Mouse (Mus musculus) thymus, postnatal 25 days (tissue): ENCODE data around the gene Psmg3.

Source experiments
- DNase-seq: peaks from one replicate; pipeline ENCODE4 v3.0.0; 2022

Gene Psmg3

DNA sequence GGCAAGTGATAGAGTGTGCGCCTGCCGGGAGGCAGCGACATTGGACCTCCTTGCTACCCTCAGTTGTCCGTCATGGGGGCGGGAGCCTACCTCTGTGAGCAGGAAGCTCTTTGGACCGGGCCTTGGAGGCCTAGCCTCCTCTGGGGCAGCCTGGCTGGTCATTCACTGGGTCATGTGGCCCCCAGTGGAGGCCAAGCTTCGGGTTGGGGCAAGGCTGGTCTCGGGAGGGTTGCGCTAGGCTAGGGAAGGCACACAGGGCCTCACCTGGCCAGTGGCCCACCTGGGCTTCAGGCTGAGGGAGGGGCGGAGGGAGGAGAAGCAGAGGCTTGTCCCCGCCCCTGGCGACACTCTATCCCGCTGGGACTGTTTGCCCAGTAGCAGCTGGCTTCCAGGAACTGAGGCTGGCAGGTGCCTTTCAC lies 12.7 kb downstream of the Psmg3 start:
- no peak for DNase-seq

DNA sequence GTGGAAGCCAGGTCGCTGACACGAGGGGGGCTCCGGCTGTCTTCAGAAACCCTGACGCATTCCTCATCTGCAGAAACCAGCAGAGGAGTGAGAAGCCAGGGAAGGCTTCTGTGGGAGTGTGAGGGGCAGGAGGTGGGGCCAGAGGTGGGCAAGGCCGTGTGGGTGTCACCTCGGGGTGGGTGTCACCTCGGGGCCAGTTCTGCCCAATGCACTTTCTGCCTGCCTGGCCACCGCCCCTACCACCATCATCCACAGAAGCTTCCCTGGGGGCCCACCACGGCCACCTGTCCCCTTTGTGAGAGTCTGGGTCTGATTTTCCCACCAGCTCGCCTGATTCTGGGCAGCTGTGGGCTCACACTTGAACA lies 13.6 kb downstream of the Psmg3 start:
- no peak for DNase-seq

DNA sequence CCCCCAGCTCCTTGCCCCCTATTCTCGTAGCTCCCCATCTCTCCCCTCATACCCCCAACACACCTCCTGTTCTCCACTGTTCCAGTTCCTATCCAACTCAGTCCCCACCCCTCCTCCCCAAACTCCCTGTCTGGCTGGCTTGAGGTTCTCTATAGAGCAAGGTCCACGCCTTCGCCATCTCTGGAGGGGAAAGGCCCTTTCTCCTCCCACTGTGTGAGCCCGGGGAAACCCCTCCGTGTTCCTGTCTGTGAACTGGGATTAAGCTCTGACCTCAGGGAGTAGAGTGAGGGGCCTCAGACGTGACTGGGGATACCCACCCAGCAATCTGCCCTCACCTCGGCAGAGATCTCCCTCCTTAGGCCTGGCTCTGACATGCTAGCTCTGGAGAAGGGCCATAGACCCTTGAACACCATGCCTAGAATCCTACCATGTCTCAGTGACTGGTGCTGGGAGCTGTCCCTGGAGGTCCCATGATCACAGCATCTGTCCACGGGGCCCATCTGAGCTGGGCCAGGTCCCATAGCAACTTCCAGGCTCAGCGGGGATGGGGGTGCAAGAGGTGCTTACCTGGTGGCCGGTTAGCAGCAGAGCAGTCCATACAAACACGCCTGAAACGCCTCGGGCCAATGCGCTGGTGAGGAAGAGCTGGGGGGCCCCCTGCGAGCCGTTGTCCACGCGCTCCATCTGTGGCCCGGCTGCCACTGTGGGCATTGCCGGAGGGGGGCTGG lies 14.1 kb downstream of the Psmg3 start:
- no peak for DNase-seq

DNA sequence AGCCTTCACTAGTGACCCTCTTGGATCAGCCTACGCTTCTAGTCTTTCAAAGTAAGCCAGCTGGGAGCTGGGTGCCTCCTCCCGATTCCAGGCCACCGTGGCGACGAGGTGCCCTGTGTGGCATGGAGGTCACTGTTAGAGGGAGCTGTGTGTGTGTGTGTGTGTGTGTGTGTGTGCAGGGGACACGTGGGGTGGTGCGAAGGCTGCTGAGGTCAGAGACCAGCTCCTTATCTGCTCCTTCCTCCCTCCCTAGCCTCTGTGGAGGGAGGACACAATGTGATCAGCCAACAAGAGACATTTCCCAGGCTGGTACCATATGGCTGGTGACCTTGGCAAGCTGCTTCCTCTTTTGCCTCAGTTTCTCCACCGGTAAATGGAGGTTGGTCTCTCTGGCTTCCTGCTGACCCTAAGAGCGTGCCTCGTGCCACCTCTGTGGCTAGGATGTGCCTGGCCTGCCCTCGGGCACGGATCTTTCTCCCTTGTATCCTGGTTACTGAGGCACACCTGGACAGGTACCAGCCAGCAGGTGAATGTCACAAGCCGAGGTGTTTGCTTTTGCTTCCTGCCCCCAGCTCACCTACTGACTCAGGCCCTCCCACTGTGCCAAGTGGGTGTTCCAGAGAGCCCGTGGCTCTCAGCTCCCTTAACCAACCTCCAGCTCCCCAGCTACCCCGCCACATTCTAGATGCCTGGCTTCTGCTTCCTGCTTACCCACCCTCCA lies 14.8 kb downstream of the Psmg3 start:
- DNase-seq: no peak

DNA sequence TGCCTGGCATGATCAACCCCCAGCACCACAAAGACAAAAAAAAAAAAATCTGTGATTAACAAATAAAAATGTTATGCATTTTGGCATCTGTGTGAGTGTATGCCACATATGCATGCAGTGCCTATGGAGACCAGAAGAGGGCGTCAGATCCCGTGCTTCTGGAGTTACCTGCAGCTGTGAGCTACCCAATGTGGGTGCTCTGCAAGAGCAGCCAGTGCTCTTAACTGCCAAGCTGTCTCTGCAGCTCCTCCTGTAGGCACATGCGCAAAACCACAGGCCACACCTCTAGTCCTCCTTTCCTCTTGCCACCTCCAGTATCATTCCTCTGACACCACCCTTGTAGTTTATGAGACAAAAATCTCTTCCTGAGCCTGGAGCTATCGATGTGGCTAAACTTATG lies 17.3 kb downstream of the Psmg3 start:
- no peak for DNase-seq

DNA sequence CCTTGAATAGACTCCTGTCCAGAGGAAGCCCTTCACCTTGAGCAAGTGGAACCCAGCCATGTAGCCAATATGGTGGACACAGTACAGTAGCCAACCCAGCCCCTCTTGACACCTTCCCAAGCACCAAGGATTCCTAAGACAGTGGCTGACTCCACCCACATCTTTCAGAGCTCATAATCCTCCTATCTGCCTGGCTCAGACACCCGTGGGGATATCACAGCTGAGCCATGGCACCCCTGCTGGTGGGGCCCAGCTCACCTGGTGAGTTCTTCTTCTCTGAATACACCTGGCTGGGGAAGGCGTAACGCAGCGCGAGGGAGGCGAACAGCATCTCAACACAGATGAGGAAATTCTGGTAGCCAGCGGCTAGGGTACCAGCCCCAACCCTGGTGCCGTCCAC lies 20.8 kb downstream of the Psmg3 start:
- no peak for DNase-seq

DNA sequence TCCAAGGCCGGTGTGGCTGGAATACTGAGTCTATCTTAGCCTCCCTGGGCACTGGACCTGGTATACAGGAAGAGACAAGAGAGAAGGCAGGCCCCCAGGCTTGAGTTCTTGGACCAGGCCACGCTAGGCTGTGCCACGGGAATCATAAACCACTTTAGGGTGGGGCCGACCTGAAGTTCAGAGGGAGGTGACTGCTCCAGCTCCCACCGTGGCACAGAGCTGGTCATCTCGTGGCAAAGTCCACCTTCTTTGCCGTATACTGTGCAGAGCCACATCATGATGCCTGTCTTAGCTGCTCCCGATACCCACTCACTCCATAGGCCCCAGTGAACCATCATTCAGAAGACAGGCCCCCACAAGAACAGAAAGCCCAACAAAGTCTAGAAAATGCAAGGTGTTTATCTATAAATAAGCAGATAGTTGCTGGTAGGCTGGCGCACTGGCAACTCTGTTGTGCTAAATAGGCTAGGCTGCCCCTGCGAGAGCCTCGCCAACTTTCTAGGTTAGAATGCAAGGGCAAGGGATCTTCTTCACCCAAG lies 22.0 kb downstream of the Psmg3 start:
- no peak for DNase-seq

DNA sequence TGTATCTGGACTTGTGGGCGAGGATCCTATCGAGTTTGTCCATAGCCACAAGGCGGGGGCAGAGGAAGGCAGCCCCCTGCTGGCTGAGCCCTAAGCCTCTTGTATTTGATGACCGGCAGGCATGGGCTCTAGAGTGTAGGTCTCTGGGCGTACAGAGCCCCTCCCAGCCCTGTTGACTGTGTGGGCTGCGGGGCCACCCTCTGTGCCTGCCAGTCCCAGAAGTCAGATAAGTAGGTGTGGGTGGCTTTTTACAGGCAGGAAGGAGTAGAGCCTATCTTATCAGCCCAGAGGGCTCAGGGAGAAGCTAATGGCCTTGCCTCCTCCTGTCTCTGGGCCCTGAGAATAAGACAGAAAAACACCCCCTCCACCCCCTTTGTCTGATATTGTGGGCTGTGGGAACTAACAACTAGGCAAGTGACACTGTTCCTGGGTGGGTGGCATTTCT lies 22.6 kb downstream of the Psmg3 start:
- no peak for DNase-seq

DNA sequence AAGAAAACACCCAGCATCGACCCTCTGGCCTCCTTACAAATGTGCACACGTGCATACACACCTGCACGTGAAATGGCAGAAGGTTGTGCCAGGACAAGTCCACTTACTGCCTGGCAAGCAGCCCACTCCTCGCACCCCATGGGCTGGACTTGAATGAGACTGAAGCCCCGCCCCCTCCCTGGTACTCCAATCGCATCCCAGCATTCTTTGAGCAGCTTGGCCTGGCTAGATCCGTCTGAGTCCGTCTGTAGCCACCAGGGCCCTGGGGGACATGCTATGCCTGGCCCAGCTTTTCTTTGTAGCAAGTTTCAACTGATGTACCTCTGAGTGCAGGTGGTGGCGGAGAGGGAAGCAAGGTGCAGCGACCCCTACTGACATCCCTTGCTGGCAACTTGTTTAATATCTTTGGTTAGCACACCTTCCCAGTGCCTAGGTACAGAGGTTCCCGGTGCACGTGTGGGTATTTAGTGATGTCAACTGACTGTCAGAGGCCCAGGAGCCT lies 23.0 kb downstream of the Psmg3 start:
- DNase-seq: peak; percentile 44

DNA sequence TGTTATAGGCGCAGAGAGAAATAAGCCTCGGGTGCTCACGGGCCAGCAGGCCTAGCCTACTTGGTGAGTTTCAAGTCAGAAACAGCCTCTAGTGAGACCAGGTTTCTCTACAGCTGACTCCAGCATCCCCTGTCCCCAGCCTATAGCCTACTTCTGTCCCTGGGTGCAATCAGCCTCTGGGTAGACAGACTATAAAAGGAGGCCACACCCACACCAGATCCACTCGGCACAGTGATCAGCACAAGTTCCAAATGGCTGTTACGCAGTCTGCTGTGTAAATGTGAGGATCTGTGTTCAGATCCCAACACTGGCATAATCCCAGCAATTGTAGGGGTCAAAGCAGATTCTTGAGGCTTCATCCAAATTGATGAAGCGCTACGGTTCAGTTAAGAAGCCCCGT lies 23.5 kb downstream of the Psmg3 start:
- DNase-seq: no peak

DNA sequence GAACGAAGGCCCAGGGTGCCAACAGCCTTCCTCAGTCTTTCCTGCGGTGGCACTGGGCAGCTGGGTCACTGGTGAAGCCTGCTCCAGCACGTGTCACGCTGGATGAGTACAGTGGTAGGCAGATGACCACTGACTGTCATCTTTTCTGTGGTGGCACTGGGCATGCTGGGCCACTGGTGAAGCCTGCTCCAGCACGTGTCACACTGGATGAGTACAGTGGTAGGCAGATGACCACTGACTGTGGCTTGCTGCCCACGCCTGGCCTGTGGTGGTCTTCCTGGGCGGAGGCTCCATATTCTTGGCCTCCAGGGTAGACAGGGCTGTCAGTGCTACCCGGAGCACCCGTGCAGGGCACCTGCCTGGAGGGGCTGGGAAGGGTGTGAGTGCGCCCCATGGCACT lies 24.8 kb downstream of the Psmg3 start:
- DNase-seq: no peak

DNA sequence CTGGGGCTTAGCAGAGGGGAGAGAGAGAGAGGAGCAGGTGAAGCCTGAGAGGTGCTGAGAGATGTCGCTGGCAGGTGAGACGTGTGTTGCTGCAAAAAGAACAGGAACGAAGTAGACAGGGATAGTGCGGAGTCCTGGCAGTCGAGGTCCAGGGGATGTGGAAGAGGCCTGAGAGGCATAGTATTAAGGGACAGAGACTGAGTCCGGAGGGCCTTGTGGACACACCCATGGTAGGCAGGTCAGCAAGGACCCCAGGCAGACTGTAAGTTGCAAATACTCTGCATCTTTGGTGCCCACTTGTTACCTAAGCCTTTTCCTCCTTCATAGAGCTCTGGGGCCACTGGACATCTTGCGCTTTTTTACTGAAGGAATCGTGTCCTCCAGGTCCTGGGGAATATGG lies 25.5 kb downstream of the Psmg3 start:
- DNase-seq: no peak

DNA sequence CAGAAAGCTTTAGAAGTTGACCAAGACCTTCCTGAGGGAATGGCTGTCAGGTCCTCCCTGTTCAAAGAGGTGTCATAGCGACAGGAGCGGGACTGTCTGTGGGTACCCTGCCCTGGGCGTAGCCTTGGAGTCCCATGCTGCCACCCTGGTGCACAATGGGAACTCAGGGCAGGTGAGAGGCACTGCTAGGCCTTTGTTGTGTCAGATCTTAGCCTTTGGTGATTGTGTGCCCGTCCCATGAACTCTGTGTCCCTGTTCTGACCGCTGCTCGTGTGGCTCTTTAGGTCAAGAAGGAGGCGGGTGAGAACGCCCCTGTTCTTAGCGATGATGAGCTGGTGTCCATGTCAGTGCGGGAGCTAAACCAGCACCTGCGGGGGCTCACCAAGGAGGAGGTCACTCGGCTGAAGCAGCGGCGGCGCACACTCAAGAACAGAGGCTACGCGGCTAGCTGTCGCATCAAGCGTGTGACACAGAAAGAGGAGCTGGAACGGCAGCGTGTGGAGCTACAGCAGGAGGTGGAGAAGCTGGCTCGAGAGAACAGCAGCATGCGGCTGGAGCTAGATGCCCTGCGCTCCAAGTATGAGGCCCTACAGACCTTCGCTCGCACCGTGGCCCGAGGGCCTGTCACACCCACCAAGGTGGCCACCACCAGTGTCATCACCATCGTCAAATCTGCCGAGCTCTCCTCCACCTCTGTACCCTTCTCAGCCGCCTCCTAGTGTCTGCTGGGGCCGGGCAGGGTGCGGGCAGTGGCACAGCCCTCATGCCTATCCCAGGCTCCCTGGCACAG lies 26.7 kb downstream of the Psmg3 start:
- DNase-seq: no peak

DNA sequence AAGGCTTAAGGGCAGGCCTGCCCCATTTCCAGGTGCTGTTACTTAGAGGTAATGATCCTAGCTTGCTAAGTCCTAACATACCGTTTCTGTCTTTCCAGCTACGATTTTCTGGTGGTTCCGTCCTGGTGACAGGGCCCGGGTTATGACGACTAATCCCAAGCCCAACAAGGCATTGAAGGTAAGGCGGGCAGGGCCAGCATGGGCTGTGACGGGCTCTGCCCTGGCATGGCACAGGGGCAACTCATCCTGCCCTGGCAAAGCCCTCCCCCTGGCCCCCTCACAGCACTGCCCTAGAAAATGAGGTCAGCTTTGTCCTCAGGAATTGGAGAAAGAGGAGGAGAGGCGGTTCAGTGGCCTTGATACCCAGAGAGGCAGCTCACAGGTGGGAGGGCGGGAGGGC lies 27.6 kb downstream of the Psmg3 start:
- DNase-seq: no peak

DNA sequence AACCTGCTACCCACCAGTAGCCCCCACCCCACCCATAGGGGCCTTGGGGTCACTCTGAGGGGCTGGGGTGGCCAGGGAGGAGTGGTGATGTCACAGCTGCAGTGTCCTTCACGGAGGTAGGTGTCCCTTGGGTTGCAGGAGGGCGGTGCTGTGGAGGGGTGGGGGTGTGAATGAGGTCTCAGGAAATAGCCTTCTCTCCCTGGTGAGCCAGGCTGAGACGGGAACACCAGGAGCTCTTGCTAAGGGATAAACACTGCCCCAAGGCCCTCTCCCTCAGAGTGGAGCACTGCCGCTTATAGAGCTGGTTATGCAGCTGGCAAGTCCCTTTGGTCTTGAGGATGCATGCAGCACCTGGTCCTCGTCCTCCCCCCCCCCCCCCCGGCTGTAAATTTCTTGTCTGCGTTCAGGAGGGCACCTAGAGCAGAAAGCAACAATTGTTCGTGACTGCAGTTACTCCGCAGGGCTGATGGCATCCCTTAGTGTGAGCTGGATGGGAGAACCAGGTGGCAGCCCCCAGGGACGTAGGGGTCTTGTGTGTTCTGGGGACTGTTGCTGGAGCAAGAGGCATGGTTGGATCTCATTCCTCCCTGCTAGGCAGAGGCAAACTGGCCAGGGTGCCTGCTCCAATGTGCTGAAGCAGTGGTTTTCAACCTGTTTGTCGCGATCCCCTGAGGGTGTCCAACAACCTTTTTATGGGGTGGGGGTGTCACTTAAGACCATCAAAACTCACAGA lies 28.4 kb downstream of the Psmg3 start:
- DNase-seq: no peak

DNA sequence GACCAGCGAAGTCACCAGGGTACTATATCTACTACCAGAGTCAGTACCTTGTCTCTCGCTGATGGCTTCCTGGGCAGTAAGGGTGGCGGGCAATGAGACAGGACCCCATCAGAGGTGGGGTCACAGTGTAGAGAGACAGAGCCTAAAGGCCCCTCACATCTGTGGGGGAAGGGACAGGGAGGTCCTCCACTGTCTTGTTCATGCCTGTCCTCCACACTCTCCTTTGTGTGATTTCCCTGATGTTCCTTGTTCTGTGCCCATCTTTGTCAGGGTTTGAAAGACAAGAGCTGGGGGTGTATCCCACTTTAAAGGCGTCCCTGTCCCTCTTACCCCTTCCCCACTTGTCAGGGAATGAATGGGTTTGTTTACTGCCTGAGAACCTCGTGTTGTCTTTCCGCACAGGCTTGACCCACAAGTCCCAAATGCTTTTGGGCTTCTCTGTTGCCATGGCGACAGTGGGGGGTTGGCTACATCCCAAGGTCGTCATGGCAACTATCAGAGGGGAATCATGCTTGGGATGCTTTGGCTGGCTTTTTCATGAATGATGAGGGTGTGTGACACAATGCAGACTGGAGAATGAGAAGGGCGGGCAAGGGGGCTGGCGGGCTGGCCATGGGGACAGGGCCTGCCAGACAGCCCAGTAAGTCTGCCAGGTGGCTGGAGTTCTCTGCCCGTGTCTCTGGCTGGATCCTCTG lies 29.1 kb downstream of the Psmg3 start:
- DNase-seq: no peak

DNA sequence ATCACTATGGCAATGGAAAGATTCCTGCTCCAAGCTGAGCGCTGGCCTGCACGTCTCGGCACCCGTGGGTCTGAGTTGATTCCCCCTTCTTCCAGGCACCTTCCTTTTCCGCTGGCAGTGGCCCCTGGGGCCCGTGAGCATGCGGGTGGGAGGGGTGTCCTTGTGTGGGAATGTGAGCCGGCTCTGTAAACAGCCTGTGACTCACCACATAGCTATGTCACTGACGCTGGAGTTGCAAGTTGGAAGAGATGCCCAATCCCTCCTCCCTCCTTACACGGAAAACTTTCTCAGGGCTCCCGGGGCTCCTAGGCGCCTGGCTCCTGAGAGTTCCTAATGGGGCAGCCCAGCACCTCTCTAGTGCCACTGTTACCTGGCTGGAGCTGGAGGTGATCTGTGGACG lies 29.8 kb downstream of the Psmg3 start:
- DNase-seq: no peak

DNA sequence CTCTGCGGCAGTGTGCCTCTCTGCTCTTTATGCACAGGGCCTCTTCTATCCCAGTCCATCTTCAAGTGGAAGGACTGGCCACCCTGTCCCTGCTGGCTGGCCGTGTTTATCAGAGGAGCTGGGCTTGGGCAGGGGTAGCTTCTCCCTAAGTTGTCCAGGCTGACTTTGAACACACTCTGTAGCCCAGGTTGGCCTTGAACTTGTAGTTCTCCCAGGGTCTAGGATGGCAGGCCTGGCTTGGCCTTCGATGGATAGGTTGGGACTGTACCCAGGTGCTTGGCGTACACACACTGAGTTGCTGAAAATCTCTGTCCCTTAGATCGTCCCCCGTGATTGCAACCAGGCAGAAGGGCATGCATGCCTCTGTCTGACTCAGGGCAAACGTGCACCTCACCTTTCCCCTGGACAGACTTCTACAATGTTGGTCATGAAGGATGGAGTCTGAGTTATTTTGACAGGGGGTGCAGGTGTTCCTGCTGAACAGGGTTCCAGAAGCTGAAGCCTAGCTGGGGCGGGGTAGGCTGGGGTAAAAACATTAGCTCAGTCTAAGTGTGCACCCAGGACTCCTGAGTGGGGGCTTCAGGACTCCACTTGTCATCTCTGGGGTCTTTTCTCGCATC lies 30.6 kb downstream of the Psmg3 start:
- DNase-seq: no peak

DNA sequence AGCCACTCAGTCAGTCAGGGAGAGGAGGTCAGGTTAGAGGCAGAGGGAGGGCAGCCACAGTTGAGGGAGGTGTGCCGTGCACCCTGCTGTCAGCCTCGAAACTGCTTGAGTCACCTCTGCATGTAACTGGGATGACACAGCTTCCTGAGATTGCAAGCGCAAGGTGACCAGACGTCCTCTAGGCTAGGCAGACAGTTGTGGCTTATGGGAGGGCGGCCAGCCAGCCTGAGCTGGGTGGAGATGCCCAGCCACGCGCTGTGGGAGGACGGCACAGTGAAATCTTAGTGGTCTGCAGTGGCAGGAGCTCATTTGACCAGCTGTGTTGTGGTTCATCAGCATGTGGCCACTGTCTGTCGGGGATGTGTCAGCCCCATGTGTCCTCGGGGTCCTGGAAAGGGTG lies 31.7 kb downstream of the Psmg3 start:
- no peak for DNase-seq

DNA sequence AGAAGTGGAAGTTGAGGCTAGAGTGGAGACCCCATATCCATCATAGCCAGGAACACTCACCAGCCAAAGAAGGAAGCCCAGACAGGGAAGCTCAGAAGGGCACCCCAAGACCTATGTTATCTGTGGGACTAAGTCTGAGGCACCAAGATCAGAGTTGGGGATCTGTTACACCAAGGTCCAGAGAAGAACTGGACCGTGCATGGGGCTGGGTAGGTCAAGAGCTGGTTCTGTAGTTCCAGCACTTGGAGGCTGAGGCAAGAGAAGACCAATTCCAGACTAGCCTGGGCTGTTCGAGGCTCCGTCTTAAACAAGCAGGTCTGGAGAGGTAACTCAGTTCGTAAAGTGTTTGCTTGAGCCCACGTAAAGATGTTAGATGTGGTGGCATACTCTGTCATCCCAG lies 32.5 kb downstream of the Psmg3 start:
- no peak for DNase-seq

DNA sequence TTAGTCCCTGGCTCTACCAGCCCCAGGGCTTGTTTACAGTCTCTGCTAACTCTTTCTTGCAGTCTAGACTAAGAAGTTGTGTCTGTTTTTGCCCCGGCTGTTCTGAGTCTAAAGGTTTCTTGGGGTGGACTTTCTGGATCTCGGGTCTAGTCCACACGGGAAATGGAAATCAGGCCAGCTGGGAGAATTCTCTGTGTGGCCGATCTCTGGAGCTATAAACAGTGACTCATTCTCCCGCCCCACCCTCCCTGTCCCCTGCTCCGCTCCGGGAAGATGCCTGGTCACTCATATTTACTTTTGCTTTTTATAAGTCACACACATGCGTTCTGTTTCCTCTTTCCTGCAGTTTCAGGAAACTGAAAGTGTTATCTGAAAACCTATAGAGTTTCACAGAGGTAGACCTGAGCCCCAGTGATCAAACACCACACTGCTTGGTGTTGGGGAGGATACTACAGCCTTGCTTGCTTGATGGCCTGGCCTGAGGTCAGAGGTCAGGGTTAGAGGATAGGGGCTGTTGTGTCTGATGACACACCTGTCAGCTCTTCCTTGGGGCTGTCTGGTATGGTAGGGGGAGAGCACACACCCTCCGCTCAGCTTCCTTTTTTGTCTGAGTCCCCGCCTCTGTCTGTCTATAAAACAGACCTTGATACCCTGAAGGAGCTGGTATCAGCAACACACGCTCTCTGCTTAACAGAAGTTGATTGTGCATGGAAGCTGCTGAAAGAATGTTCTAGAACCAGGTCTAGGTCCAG lies 33.2 kb downstream of the Psmg3 start:
- peak; percentile 22 for DNase-seq
